Mouse (Mus musculus) right cerebral cortex, postnatal 36 days (tissue): ENCODE results near the gene Ptbp3.

ENCODE experiments used
- DNase-seq, 2 experiments: peaks; one replicate each; pipeline ENCODE4 v3.0.0; 2022; ENCODE audit warnings: low spot score in 2 of 2, mixed read lengths in 1 of 2

Ptbp3 gene

DNA sequence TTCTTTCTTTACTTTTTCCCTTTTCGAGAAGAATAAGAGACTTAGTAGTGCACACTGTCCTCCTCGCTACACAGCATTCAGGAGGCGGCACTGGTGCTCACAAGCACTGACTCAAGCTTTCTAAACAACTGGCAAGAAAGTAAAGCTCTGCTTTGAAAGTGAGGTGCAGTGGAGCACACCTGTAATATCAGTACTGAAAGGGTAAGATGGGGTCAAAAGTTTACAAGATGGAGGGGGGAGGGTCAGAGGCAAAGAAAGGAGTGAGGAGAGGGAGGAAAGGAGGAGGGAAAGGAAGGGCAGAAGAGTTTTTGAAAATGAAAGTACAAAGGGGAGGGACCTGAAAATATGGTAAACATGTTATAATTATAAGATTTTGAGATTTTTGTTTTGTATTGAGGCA lies 43.7 kb downstream of the Ptbp3 start:
- no peak for DNase-seq

DNA sequence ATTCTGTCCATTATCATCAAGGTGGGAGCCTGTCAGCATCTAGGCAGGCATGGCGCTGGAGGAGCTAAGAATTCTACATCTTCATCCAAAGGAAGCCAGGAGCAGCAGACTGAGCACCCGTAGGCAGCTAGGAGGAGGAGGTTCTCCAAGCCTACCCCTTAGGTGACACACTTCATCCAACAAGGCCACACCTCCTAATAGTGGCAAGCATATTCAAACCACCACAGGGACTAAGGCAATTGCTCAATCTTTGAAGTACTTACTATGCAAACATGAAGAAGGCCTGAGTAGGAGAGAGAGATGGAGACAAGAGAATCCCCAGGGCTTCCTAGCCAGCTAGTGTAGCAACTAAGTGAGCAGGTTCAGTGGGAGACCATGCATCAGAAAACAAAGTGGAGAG lies 58.1 kb downstream of the Ptbp3 start:
- DNase-seq: no peak

DNA sequence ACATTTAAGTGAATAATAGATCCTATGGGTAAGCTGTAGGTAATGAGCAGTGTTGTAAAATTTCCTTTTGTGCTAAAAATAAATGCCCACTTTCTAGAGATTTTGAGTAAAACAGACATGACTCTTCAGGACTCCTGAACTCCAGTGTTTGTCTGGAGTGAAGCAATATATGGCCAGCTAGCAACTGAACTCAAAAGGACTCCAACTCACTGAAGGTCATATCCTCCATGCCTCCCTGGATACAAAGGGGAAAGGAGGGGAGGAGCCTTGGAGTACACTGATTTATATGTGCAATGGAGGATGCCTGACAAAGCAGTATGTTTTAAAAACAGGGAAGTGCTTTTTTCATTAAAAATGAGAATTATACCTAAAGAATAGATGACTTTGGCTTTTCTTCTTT lies 77.9 kb downstream of the Ptbp3 start:
- DNase-seq: no peak

DNA sequence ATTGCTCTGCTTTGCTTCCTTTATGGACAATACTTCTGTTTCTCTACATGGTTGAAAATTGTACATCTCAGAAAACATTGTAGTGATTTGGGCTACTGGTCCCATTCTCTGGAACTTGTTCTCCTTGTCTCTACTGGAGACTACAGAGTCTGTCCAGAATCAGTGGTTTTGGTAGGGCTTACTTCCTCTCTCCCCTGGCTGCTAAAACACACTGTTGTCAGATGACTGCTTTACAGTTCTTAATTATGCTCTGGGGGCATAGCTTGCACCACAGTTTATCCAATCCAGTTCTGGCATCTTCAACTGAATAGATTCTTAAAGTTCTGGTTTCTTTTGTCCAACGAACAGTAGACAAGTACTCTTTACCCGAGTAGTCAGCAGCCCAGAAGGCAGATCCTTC lies 83.7 kb downstream of the Ptbp3 start:
- DNase-seq: no peak

DNA sequence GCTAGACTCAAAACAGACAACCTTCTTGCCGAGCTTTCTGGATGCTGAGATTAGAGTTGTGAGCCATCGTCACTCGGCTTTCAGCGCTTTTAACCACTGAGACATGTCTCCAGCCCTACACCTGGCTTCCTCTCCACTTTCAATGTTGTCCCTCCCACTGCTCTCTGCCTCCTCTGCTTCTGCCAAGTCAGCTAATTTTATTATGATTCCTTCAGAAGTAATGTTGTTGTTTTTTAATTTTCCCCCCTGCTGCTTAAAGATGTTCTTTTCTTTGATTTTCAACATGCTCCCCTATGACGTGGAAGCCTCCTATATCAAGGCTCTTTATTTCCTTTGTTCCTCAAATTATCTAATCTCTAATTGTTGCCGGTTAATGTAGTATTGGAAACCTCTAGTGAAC lies 84.5 kb downstream of the Ptbp3 start:
- no peak for DNase-seq

DNA sequence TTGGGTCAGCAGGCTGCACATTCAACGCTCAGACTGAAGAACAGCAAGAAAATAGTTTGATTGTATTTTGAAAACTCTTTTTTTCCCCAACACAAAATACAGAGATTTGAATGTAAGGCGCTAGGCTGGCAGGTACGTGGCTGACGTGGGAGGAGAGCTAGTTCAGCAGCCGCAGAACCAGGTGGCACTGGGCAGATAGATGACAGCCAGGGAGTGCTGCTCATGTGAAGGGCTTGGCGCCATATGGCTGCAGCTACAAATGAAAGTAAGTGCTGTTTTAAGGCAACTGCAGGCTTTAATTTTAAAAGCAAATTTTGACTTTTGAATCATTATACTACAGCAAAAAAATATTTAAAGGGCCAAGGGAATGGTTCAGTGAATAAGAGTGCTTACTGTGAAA lies 86.7 kb downstream of the Ptbp3 start:
- DNase-seq: peak; percentile 48 to 68

DNA sequence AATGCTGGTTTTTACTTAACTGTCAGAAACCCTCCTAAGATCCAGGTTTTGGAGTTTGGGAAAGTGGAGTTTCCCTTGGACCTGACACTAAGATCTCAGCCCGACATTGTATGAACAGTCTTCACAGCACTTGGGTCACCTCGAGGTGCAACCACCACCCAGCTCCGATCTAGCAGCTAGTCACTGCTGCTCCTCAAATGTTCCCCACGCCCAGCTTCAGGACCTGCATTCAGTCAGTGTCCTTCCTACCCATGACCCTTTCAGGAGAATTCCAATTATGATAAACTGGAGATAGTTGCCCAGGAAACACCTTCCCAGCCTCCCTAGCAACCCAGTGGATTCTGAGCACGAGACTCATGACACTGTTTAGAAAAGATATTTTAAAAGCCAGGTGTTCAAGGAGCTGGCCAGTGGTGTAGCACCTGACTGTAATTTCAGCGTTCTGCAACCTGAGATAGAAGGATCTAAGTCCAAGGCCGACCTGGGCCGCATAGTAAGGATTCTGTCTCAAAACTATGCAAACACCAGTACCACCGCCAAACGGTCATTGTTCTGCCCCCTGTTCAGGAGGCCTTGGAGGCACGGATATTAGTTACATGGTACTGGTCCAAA lies 87.9 kb downstream of the Ptbp3 start:
- no peak for DNase-seq

DNA sequence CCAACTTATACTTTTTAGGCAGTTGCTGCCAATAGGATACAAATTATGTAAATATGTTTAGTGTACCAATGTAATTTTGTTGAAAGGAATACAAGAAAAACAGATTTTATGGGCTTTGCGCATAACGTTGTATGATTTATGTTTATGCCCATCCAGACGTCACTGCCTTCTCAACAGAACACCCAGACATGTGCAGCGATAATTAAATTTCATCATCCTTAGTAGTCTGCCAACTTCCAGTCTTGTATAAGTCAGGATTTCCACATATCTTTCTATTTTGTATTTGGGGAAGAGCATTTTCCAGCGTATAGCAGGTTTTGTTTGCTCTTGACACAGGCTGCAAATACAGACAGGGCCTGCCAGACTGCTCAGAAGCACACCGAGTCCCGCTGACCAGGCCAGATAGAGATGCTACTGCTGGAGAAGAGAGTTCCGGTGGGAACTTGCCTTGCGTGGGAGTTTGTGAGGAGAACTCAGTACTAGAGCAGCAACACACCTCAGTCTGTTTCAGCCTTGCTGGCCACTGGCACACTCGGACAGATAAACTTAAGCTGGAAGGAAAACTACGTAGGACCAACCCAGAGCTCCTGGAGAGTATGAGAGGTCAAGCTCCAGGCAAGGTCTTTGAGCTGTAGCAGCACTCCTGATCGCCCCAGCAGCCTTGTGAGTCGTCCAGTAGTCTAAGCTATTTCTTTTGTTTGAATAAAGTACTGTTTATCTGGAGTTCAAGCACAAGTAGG lies 89.8 kb downstream of the Ptbp3 start:
- no peak for DNase-seq

DNA sequence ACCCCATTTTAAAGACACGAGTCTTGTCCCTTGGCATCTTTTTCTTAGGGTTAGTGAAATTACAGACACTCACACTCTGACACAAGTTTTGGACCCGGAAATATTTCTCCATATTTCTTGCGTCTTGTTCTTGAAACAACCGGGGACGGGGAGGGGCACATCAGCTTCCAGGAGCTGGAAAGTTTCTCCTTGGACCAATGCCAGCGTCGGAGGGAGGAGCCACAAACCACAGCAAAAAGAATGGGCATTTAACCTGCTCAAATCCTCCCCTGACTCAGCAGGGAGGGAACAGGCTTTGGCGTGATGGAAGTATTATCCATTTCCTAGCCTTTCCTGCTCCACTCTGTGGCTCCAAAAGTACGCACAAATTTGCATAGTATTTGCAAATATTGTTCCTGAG lies 91.2 kb downstream of the Ptbp3 start:
- no peak for DNase-seq

DNA sequence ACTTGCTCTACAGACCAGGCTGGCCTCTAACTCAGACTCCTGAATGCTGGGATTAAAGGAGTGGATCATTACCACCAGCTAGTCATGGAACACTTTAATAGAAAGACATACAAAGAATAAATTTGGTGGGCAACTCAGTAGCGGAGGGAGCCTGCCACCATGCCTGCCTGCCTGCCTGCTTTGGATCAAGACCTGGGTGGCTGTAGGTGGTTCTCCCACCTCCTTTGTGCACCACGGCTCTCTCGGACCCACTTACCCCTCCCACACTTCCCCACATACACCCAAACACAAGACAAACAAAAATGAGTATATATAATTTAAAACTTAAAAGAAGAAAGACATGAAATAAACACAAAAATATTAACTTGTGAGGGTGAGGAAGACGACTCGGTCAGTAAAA lies 92.1 kb downstream of the Ptbp3 start:
- DNase-seq: no peak

DNA sequence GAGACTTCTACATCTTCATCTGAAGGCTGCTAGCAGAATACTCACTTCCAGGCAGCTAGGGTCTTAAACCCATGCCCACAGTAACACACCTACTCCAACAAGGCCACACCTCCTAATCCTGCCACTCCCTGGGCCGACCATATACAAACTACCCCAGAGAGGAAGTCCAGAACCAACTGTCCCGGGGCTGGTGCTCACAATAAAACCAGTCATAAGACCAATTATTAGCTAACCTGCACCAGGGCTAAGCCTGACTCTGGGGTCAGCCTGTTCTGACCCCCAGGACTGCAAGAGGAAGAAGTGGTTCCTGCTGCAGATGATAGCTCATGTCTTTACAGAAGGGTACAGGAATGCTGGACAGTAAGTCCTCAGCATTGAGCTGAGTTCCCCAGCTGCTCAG lies 93.7 kb downstream of the Ptbp3 start:
- DNase-seq: no peak

DNA sequence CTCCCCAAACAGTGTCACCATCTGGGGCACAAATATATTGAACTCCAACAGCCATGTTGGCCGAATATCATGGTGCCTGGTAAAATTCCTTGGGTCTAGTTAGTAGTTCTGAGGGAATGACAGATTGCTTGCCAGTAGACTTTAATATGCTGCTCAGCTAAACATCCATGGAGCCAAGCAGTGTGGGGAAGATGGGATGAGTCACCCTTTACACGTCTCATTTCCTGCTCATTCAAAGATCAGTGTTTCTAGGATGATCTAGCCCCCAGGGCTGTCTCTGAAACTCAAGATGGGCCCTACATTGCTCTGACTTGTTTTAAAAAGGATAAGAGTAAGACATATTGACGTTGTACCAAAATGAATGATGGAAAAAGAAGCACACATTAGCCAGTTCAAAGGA lies 95.1 kb downstream of the Ptbp3 start:
- DNase-seq: no peak

DNA sequence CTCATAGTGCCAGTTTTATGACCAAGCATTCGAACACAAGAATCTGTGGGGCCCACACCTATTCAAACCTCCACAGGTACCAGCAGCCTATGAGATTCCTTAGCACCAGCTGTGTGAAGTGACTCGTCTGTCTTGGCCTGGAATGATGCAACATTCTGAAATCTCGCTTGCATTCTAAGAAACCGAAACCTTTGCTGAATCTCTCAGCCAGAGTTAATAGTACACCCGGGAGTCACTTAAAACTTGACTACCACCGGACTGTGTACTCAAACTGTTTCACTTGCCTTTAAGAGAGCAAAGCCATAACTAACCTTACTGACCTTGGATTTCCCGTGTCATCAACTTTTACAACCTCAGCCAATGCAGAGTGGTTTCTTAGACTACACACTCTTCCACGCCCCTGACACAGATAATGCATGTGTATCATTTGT lies 96.6 kb downstream of the Ptbp3 start:
- DNase-seq: no peak

DNA sequence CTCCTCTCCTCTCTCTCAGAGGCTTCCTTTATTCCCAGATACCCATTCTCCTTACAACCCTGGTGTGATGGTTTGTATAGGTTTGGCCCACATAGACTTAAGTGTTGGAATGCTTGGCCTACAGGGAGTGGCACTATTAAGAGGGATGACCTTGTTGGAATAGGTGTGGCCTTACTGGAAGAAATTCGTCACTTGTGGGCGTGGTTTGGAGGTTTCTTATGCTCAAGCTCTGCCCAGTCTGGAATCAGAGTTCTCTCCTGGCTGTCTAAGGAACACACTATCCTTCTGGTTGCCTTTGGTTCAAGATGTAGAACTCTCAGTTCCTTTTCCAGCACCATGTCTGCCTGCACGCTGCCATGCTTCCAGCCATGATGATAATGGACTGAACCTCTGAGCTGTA lies 98.3 kb downstream of the Ptbp3 start:
- DNase-seq: no peak

DNA sequence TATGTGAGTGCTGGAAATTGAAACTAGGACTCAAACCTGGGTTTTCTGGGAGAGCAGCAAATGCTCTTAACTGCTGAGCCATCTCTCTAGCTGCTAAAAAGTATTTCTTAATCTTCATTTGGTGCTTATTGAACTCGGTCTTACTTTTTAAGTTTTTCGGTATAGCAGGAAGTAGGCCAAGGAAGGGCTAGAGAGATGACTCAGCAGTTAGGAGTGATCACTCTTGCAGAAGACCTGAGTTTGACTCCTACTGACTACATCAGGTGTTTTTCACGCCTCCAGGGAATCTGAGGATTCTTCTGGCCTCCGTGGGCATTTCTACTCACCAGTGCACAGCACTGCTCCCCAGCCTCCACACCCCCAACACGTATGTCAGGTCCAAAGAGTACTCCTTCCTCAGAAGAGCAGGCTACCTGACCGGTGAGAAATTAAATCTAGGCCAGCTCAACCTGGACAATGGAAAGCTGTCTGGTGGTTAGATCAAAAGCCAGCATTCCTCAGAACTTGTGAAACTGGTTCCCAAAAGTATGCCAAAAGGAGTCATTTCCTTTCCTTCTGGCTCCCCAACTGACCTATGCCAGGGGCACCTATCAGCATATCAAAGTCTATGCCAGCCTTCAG lies 98.8 kb downstream of the Ptbp3 start:
- no peak for DNase-seq

DNA sequence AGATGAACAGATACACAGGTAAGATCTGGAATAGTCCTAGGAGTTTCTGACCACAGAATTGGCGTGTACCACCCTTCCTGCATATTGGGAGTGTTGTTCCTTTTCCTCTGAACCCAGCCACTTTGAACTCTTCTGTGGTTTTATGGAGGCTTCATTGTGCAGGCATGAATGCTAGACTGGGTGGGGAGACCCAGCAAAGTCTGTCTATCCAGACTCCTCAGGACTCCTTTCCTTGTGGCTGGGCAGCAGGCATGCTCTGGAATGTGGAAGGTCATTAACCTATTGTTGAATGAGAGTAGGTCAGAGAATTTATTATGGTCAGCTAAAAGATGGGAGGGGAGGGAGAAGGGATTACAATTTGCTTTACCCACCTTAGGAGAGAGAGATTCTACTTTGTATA lies 101.9 kb downstream of the Ptbp3 start:
- DNase-seq: no peak

DNA sequence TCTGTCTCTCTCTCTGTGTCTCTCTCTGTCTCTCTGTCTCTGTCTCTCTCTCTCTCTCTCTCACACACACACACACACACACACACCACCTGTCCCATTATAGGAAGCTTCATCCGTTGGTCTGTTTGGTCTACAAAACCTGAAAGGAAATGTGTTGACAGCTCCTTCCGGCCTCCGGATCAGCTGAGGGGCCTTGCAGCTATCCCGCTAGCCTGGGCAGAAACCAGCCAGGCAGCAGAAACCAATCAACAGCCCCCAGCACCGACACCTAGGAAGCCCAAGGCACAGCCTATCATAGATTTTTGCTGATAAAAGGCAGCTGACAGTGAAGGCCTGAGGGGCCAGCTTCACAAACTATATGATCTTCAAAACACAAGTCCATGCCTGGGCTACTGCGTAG lies 103.6 kb downstream of the Ptbp3 start:
- DNase-seq: no peak

DNA sequence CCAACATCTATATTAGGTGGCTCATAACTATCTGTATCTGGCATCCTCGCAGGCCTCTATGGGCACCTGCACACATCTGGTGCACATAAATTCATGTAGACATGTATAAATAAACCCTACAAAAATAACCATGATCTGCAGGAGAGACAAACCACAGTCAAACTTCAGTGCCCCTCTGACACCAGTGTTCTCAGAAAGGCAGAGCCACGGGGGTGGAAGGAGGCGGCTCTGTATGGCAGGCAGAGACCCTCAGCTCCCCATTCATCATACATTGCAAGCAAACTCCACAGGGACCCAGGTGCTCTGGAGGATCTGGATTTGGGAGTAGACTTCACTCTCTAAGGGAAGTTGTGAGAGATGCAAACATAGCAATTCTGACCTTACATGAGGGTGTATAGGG lies 104.2 kb downstream of the Ptbp3 start:
- DNase-seq: no peak

DNA sequence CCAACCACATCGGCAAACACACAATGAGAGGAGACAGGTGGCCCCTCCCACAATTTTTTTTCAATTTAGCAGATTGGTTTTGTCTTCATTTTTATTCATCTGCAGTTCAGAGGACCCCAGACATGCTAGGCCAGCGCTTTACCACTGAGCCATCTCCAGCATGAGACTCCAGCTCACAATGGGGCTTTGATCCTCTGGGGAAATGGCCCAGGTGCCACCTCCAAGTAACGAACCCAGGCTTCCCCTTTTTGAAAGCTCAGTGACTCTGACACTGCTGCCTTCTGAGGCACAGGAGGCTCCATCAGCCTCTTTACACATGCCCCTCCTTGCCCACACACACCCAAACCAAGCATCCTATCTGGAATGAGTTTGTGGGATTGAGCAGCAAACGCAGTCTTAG lies 105.1 kb downstream of the Ptbp3 start:
- no peak for DNase-seq

DNA sequence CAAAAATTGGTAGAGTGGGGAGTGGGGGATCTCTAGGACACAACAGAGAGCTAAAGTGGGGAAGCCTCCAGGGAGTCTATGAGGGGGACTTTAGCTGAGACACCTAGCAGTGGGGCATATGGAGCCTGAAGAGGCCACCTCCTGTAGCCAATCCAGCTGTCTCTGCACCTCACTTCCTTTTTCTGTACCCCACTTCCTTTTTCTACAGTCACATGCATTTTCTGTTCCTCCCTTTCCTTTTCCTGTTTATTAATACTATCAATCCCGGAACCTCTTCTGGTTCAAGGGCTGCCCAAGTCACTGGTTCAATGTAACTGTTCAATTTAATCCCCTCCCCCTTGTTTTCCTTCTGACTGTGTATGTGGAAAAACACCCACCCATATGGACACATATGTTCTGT lies 107.9 kb downstream of the Ptbp3 start:
- DNase-seq: no peak

DNA sequence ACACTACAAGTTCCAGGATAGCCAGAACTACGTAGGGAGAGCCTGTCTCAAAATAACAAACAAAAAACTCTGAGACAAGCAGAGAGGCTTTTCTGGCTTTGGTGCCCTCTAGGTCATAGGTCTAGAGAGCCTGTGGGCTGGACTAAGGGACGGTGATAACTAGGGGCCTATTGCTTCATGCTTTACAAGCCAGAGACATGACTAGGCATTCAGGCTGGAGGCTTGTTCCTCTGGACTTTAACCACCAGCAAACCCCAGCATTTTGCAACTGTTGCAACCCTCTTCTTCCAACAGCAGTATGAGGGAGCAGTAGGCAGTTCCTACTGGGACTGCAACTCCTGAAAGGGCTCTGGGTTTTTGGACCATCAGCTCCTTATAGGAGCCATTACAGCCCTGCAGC lies 109.2 kb downstream of the Ptbp3 start:
- DNase-seq: no peak

DNA sequence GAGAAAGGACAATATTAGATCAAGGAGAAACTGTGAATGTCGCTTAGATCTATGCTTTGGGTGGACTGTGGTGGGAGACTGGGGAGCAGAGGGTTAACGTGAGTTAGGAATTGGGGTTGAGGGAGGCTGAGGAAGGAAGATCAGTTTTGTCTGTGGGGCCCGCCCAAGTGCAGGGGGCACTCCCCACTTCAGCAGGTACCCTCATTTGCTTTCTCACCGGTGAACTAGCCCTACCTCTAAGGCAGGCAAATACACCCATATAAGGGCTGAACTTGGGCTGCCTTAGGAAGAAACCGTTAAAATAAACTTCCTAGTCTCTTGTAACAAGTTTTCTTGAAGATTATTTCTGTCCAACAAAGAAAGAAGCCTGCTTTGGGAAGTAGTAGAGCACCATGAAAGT lies 110.1 kb downstream of the Ptbp3 start:
- no peak for DNase-seq
